Mouse (Mus musculus) Patski (cell line): ENCODE results near the gene Zfp691. TPM values are rescaled to one million over a fixed set of nuclear protein-coding genes. Genes with fewer than 3 reads are reported as not detected.

Experiments
- ATAC-seq: fragments of 100-300 bp; one replicate; pipeline ENCODE4 v1.8.0; 2021
- CTCF ChIA-PET: fragments of 350-600 bp; sonication (Branson Sonifier 250); formaldehyde crosslinking; loops from one replicate; lab custom pipeline; 2022; ENCODE audit warnings: inconsistent platforms; lab: Charles Lee
- POLR2A ChIA-PET: fragments of 350-600 bp; sonication (Branson Sonifier 250); formaldehyde crosslinking; loops from one replicate; lab custom pipeline; 2022; ENCODE audit warnings: antibody characterized with exemption, inconsistent platforms; lab: Charles Lee
- DNase-seq: peaks from one replicate; pipeline ENCODE4 v3.0.0-alpha.2; 2011; ENCODE audit warnings: low read depth, low spot score
- H3K27me3 ChIP-seq: fragments of 371-371 bp; one replicate; pipeline ENCODE4 v1.5.1; 2021
- CTCF ChIP-seq: fragments of 100-300 bp; IDR thresholded peaks from one replicate; pipeline ENCODE4 v1.5.1; 2021
- in situ Hi-C: fragments of 300-500 bp; cut with MboI; formaldehyde crosslinking; loops from 3 replicates; pipeline ENCODE4 v1.11.1; 2018; ENCODE audit warnings: low pct_unique_long_range_greater_than_20kb, mixed read lengths
- polyA plus RNA-seq: library from polyadenylated mRNA; unstranded; gene quantifications from one replicate; pipeline ENCODE4 v1.2.3, GENCODE M21; 2021

Zfp691 gene
- polyA plus RNA-seq, 1 experiment from 2014 or later, result 11.6 TPM

GRCm38 (mm10) chr4:119146816-119147215, 27.2 kb downstream of the Zfp691 start:
- ChIA-PET CTCF (interaction anchor here (2.1 kb wide), 1 partner anchor 10 kb away, joined by 9 read pairs; no protein-coding TSS in a partner anchor), POLR2A (no interaction called here)
- peak; percentile 27 for DNase-seq
- ATAC-seq, result peak; percentile 44
- in situ Hi-C loops, result no loop called here
- no peaks in the 10 kb centered on the region for H3K27me3 ChIP-seq
- TF ChIP-seq CTCF, result no peak

GRCm38 (mm10) chr4:119142230-119142871, 31.6 kb downstream of the Zfp691 start:
- no peak for ATAC-seq
- DNase-seq, result no peak
- no peaks in the 10 kb centered on the region for H3K27me3 ChIP-seq
- TF ChIP-seq CTCF, result peak; percentile 6
- ChIA-PET POLR2A (no interaction called here), CTCF (interaction anchor here (0.6 to 0.9 kb wide), 2 partner anchors 10 to 45 kb away, joined by 3 read pairs; no protein-coding TSS in a partner anchor)
- in situ Hi-C loops, result no loop called here

- no peak for DNase-seq
- no peak for ATAC-seq
- no peak for TF ChIP-seq CTCF
- in situ Hi-C loops, result no loop called here
- POLR2A ChIA-PET, result no interaction called here
- CTCF ChIA-PET, result interaction anchor here (1.0 kb wide), 1 partner anchor 16 kb away, joined by 3 read pairs; no protein-coding TSS in a partner anchor
- H3K27me3 ChIP-seq, result no peaks in the 10 kb centered on the region
These were observed 32.8 kb downstream of the Zfp691 start for GRCm38 (mm10) chr4:119141191-119141590.

GRCm38 (mm10) chr4:119140126-119140525, 33.9 kb downstream of the Zfp691 start:
- CTCF ChIA-PET, result no interaction called here
- DNase-seq, result no peak
- in situ Hi-C loops, result no loop called here

GRCm38 (mm10) chr4:119138776-119139175, 35.2 kb downstream of the Zfp691 start:
- ATAC-seq (no peak), DNase-seq (no peak)
- CTCF ChIA-PET, result interaction anchor here (1.2 kb wide), 1 partner anchor 20 kb away, joined by 3 read pairs; no protein-coding TSS in a partner anchor
- H3K27me3 ChIP-seq, result no peaks in the 10 kb centered on the region
- POLR2A ChIA-PET, result no interaction called here
- TF ChIP-seq CTCF, result no peak
- in situ Hi-C loops, result no loop called here

More at GRCm38 (mm10) chr4:119140126-119140525, 33.9 kb downstream of the Zfp691 start:
- ATAC-seq, result no peak
- POLR2A ChIA-PET, result interaction anchor here (0.7 kb wide), 1 partner anchor 64 kb away, joined by 3 read pairs; no protein-coding TSS in a partner anchor
- TF ChIP-seq CTCF, result no peak
- H3K27me3 ChIP-seq, result no peaks in the 10 kb centered on the region

GRCm38 (mm10) chr4:119138171-119138570, 35.8 kb downstream of the Zfp691 start:
- DNase-seq, result no peak
- no peak for TF ChIP-seq CTCF
- in situ Hi-C loops, result no loop called here
- ChIA-PET POLR2A (no interaction called here), CTCF (interaction anchor here (1.2 kb wide), 1 partner anchor 19 kb away, joined by 3 read pairs; no protein-coding TSS in a partner anchor)
- no peak for ATAC-seq
- H3K27me3 ChIP-seq, result no peaks in the 10 kb centered on the region

GRCm38 (mm10) chr4:119137313-119137712, 36.7 kb downstream of the Zfp691 start:
- in situ Hi-C loops, result no loop called here
- H3K27me3 ChIP-seq, result no peaks in the 10 kb centered on the region
- no peak for TF ChIP-seq CTCF
- CTCF ChIA-PET, result no interaction called here
- DNase-seq (no peak), ATAC-seq (no peak)
- POLR2A ChIA-PET, result no interaction called here

- POLR2A ChIA-PET, result no interaction called here
- in situ Hi-C loops, result no loop called here
- TF ChIP-seq CTCF, result no peak
- H3K27me3 ChIP-seq, result no peaks in the 10 kb centered on the region
- DNase-seq, result no peak
- no peak for ATAC-seq
- CTCF ChIA-PET, result interaction anchor here (0.9 kb wide), 1 partner anchor 12 kb away, joined by 3 read pairs; no protein-coding TSS in a partner anchor
These were observed 40.1 kb downstream of the Zfp691 start for GRCm38 (mm10) chr4:119133860-119134259.

- in situ Hi-C loops, result no loop called here
- POLR2A ChIA-PET, result no interaction called here
- ATAC-seq (no peak), DNase-seq (no peak)
- CTCF ChIA-PET, result no interaction called here
- no peak for TF ChIP-seq CTCF
- no peaks in the 10 kb centered on the region for H3K27me3 ChIP-seq
These were observed 40.7 kb downstream of the Zfp691 start for GRCm38 (mm10) chr4:119133306-119133705.

GRCm38 (mm10) chr4:119131189-119131910, 42.6 kb downstream of the Zfp691 start:
- ChIA-PET POLR2A (interaction anchor here (0.7 kb wide), 1 partner anchor 211 kb away, joined by 6 read pairs; no protein-coding TSS in a partner anchor), CTCF (no interaction called here)
- TF ChIP-seq CTCF, result no peak
- in situ Hi-C loops, result no loop called here
- ATAC-seq, result no peak
- no peak for DNase-seq
- no peaks in the 10 kb centered on the region for H3K27me3 ChIP-seq
